Mouse (Mus musculus): Measurements from ENCODE around the gene Rgs17. TPM values are rescaled to one million over a fixed set of nuclear protein-coding genes. Genes with fewer than 3 reads are reported as not detected.

Gene Rgs17
- polyA plus RNA-seq, 1 experiment: 9.4 TPM

GRCm38 (mm10) chr10:5867981-5868552, 54.1 kb downstream of the Rgs17 start:
- H3K4me1 ChIP-seq (ENCODE audit: control insufficient read depth, insufficient read depth, low read length): no peaks in the 10 kb centered on the region
- no peaks in the 10 kb centered on the region for H3K9me3 ChIP-seq (replicated peaks; ENCODE audit: control insufficient read depth, insufficient read depth, low read length, poor library complexity, severe bottlenecking)
- no peak overlapping the region for H3K9ac ChIP-seq (ENCODE audit: low read depth, poor library complexity, severe bottlenecking)
- TF ChIP-seq EP300 (IDR thresholded peaks at IDR 0.05; ENCODE audit: insufficient read depth, low read depth, low read length) (no peak), CTCF (IDR thresholded peaks at IDR 0.05; ENCODE audit: low read depth, low read length) (no peak), POLR2A (IDR thresholded peaks at IDR 0.05; ENCODE audit: insufficient read depth, low read length) (no peak)
- no peaks in the 10 kb centered on the region for H3K27me3 ChIP-seq (ENCODE audit: control insufficient read depth, insufficient read depth, low read length, poor library complexity, severe bottlenecking)
- no peak overlapping the region for H3K27ac ChIP-seq (ENCODE audit: insufficient read depth, low read length)
- no peaks in the 10 kb centered on the region for H3K36me3 ChIP-seq (ENCODE audit: control insufficient read depth, insufficient read depth, low read length, poor library complexity, severe bottlenecking)
- H3K4me3 ChIP-seq (ENCODE audit: low read depth, low read length): no peak overlapping the region

DNA sequence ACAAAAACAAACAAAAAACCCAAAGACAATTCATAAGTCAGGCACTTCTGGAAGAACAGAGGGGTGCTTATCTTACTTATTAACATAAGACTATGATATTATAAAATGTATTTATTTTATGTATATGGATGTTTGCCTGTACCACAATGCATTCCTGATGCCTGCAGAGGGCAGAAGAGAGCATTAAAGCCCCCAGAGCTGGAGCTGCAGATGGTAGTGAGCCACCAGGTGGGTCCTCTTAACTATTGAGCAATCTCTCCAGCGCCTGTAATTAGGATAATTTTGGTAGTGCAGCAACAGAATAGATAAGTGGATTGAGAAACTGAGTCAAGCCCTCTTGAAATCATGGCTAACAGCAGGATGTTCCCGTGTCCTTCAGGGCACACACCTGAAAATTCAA, 56.2 kb downstream of the Rgs17 start:
- H3K27me3 ChIP-seq (ENCODE audit: control insufficient read depth, insufficient read depth, low read length, poor library complexity, severe bottlenecking): no peaks in the 10 kb centered on the region

DNA sequence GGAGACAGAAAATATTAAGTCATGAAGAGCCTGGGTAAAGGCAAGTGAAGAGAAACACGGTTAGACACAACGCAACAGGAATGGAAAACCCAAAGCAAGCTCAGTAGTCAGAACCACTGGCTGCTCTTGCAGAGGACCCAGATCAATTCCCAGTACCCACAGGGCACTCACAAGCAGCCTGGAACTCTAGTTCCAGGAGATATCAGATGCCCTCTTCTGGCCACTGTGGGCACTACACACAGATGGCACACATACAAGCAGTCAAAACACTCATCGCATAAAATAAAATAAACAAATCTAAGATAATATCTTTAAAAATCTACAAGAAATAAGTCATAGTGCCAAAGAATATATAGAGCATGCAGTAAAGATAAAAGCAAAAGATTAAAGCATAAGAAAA, 59.5 kb downstream of the Rgs17 start:
- H3K4me1 ChIP-seq (ENCODE audit: control insufficient read depth, insufficient read depth, low read length): peaks cover 3% of the 10 kb centered on the region
- no peaks in the 10 kb centered on the region for H3K9me3 ChIP-seq (replicated peaks; ENCODE audit: control insufficient read depth, insufficient read depth, low read length, poor library complexity, severe bottlenecking)
- H3K9ac ChIP-seq (ENCODE audit: low read depth, poor library complexity, severe bottlenecking): no peak overlapping the region
- H3K4me3 ChIP-seq (ENCODE audit: low read depth, low read length): no peak overlapping the region
- TF ChIP-seq EP300 (IDR thresholded peaks at IDR 0.05; ENCODE audit: insufficient read depth, low read depth, low read length): no peak
- TF ChIP-seq POLR2A (IDR thresholded peaks at IDR 0.05; ENCODE audit: insufficient read depth, low read length): no peak
- no peak for TF ChIP-seq CTCF (IDR thresholded peaks at IDR 0.05; ENCODE audit: low read depth, low read length)
- no peaks in the 10 kb centered on the region for H3K27me3 ChIP-seq (ENCODE audit: control insufficient read depth, insufficient read depth, low read length, poor library complexity, severe bottlenecking)
- H3K36me3 ChIP-seq (ENCODE audit: control insufficient read depth, insufficient read depth, low read length, poor library complexity, severe bottlenecking): no peaks in the 10 kb centered on the region
- H3K27ac ChIP-seq (ENCODE audit: insufficient read depth, low read length): no peak overlapping the region

More for the DNA sequence above, 56.2 kb downstream of the Rgs17 start:
- H3K9me3 ChIP-seq (replicated peaks; ENCODE audit: control insufficient read depth, insufficient read depth, low read length, poor library complexity, severe bottlenecking): no peaks in the 10 kb centered on the region
- H3K27ac ChIP-seq (ENCODE audit: insufficient read depth, low read length): no peak overlapping the region
- H3K36me3 ChIP-seq (ENCODE audit: control insufficient read depth, insufficient read depth, low read length, poor library complexity, severe bottlenecking): no peaks in the 10 kb centered on the region
- H3K4me3 ChIP-seq (ENCODE audit: low read depth, low read length): no peak overlapping the region
- TF ChIP-seq EP300 (IDR thresholded peaks at IDR 0.05; ENCODE audit: insufficient read depth, low read depth, low read length) (no peak), POLR2A (IDR thresholded peaks at IDR 0.05; ENCODE audit: insufficient read depth, low read length) (no peak), CTCF (IDR thresholded peaks at IDR 0.05; ENCODE audit: low read depth, low read length) (peak; percentile 9)
- no peaks in the 10 kb centered on the region for H3K4me1 ChIP-seq (ENCODE audit: control insufficient read depth, insufficient read depth, low read length)
- H3K9ac ChIP-seq (ENCODE audit: low read depth, poor library complexity, severe bottlenecking): no peak overlapping the region

DNA sequence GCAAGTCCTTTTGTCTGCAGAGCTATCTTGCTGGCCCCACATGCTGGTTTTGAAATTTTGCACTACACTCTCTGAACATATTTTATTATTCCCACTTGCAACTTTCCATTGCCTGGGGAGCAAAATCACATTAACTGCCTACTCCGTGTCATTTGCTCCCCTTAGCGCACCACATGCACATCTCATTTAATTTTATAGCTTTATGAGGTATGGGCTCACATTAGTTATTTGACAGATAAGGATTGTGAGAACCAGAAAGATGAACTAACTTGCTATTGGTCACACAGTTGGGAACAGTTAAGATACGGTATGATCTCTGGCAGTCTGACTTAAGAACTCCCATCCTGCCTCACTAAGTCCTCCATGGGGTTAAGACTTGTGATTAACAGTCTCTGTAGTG, 61.4 kb downstream of the Rgs17 start:
- Histone ChIP-seq H3K27me3 (ENCODE audit: control insufficient read depth, insufficient read depth, low read length, poor library complexity, severe bottlenecking) (no peaks in the 10 kb centered on the region), H3K4me1 (ENCODE audit: control insufficient read depth, insufficient read depth, low read length) (peaks cover 3% of the 10 kb centered on the region), H3K9me3 (replicated peaks; ENCODE audit: control insufficient read depth, insufficient read depth, low read length, poor library complexity, severe bottlenecking) (no peaks in the 10 kb centered on the region), H3K9ac (ENCODE audit: low read depth, poor library complexity, severe bottlenecking) (no peak overlapping the region), H3K27ac (ENCODE audit: insufficient read depth, low read length) (no peak overlapping the region), H3K4me3 (ENCODE audit: low read depth, low read length) (no peak overlapping the region), H3K36me3 (ENCODE audit: control insufficient read depth, insufficient read depth, low read length, poor library complexity, severe bottlenecking) (no peaks in the 10 kb centered on the region)
- TF ChIP-seq EP300 (IDR thresholded peaks at IDR 0.05; ENCODE audit: insufficient read depth, low read depth, low read length) (no peak), CTCF (IDR thresholded peaks at IDR 0.05; ENCODE audit: low read depth, low read length) (no peak), POLR2A (IDR thresholded peaks at IDR 0.05; ENCODE audit: insufficient read depth, low read length) (no peak)

DNA sequence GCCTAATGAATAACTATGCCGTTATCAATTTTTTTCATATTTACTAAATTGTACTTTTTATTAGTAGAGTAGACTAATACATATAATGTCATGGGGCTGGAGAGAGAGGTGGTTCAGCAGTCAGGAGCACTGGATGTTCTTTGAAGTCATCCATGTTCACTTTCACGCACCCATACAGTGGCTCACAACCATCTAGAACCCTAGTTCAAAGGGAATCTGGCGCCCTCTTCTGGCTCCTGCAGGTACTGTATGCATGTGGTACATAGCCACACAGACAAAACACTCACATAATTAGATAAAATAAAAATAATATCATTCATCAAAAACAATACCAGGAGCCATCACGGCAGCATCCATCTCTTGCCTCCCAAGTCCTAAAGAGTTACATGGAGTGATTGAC, 62.5 kb downstream of the Rgs17 start:
- H3K4me1 ChIP-seq (ENCODE audit: control insufficient read depth, insufficient read depth, low read length): peaks cover 3% of the 10 kb centered on the region
- H3K27ac ChIP-seq (ENCODE audit: insufficient read depth, low read length): no peak overlapping the region
- no peaks in the 10 kb centered on the region for H3K36me3 ChIP-seq (ENCODE audit: control insufficient read depth, insufficient read depth, low read length, poor library complexity, severe bottlenecking)
- TF ChIP-seq POLR2A (IDR thresholded peaks at IDR 0.05; ENCODE audit: insufficient read depth, low read length) (no peak), CTCF (IDR thresholded peaks at IDR 0.05; ENCODE audit: low read depth, low read length) (peak; percentile 14)
- no peak overlapping the region for H3K9ac ChIP-seq (ENCODE audit: low read depth, poor library complexity, severe bottlenecking)
- H3K9me3 ChIP-seq (replicated peaks; ENCODE audit: control insufficient read depth, insufficient read depth, low read length, poor library complexity, severe bottlenecking): no peaks in the 10 kb centered on the region
- no peak overlapping the region for H3K4me3 ChIP-seq (ENCODE audit: low read depth, low read length)
- no peaks in the 10 kb centered on the region for H3K27me3 ChIP-seq (ENCODE audit: control insufficient read depth, insufficient read depth, low read length, poor library complexity, severe bottlenecking)

GRCm38 (mm10) chr10:5857996-5858549, 64.1 kb downstream of the Rgs17 start:
- Histone ChIP-seq H3K36me3 (ENCODE audit: control insufficient read depth, insufficient read depth, low read length, poor library complexity, severe bottlenecking) (no peaks in the 10 kb centered on the region), H3K9ac (ENCODE audit: low read depth, poor library complexity, severe bottlenecking) (no peak overlapping the region), H3K27me3 (ENCODE audit: control insufficient read depth, insufficient read depth, low read length, poor library complexity, severe bottlenecking) (no peaks in the 10 kb centered on the region), H3K9me3 (replicated peaks; ENCODE audit: control insufficient read depth, insufficient read depth, low read length, poor library complexity, severe bottlenecking) (no peaks in the 10 kb centered on the region), H3K4me3 (ENCODE audit: low read depth, low read length) (no peak overlapping the region), H3K4me1 (ENCODE audit: control insufficient read depth, insufficient read depth, low read length) (peaks cover 3% of the 10 kb centered on the region), H3K27ac (ENCODE audit: insufficient read depth, low read length) (no peak overlapping the region)
- TF ChIP-seq EP300 (IDR thresholded peaks at IDR 0.05; ENCODE audit: insufficient read depth, low read depth, low read length) (no peak), CTCF (IDR thresholded peaks at IDR 0.05; ENCODE audit: low read depth, low read length) (no peak), POLR2A (IDR thresholded peaks at IDR 0.05; ENCODE audit: insufficient read depth, low read length) (no peak)

All from ES-Bruce4 (cell line).